In the genomic region with DNA sequence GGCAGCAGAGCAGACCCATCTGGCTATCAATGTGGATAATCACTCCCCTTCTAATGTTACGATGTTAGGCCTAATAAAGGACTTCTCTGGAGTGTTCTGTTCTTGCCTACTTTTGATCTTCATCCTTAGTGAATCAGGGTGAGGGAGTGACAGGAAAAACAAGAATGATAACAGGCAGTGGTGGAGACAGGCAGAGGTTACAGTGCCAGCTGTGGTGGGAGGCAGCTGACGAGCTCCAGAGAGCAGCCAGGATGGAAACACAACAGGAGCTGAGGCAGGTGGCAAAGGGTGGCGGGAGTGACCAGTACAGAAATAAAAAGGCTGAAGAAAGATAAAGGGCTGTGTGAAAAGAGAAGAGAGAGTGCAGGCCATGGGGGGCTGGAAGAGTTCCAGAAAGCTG, we compare ENCODE assay signal across 29 mouse cellular contexts. TPM values are rescaled to one million over a fixed set of nuclear protein-coding genes. Genes with fewer than 3 reads are reported as not detected.
A peak's percentile ranks its signal among the peaks of the same experiment; 100 is the strongest.
DNase-seq lines count a peak whose midpoint lies in the region; ATAC-seq and TF ChIP-seq lines count a peak whose summit lies in the region.
"Had no signal": no experiment of that assay in that cellular context is flagged by ENCODE, and none has a peak within 500 bp of the region (broad histone marks: within the 10 kb centered on the region; RNA-seq: fewer than 3 reads in every experiment).

No protein-coding gene starts in this region.

- no peaks in the 10 kb centered on the region for H3K36me3 ChIP-seq in heart, embryonic 13.5 days
- H3K36me3 ChIP-seq in hindbrain, embryonic 13.5 days: no peaks in the 10 kb centered on the region
- H3K36me3 ChIP-seq in hindbrain, embryonic 12.5 days: no peaks in the 10 kb centered on the region
- H3K36me3 ChIP-seq: hindbrain, embryonic 15.5 days; limb, embryonic 13.5 days; lung, embryonic 15.5 days; midbrain, embryonic 10.5 days; midbrain, embryonic 15.5 days; neural tube, embryonic 15.5 days; stomach, embryonic 15.5 days had no signal

- H3K9ac ChIP-seq in heart, embryonic 13.5 days: no peak overlapping the region
- 0 out of 2 replicates have a peak overlapping the region, but pooled peaks have one; percentile 13 for H3K9ac ChIP-seq in hindbrain, embryonic 13.5 days
- no peak overlapping the region for H3K9ac ChIP-seq in hindbrain, embryonic 12.5 days
- H3K9ac ChIP-seq: hindbrain, embryonic 15.5 days; limb, embryonic 13.5 days; lung, embryonic 15.5 days; midbrain, embryonic 15.5 days; neural tube, embryonic 15.5 days; stomach, embryonic 15.5 days had no signal

- no peak for TF ChIP-seq POLR2A in brain, embryonic 14.5 days (IDR thresholded peaks at IDR 0.05; ENCODE audit: borderline replicate concordance, extremely low read depth, insufficient read depth, insufficient read length, poor library complexity, severe bottlenecking)

- H3K4me3 ChIP-seq in heart, embryonic 13.5 days: no peak overlapping the region
- no peak overlapping the region for H3K4me3 ChIP-seq in hindbrain, embryonic 13.5 days
- no peak overlapping the region for H3K4me3 ChIP-seq in hindbrain, embryonic 12.5 days
- H3K4me3 ChIP-seq: hindbrain, embryonic 15.5 days; limb, embryonic 13.5 days; lung, embryonic 15.5 days; midbrain, embryonic 10.5 days; midbrain, embryonic 15.5 days; neural tube, embryonic 15.5 days; stomach, embryonic 15.5 days had no signal

- intact Hi-C loops in heart, postnatal 14 days (cut with DNase I): no loop called here

- H3K27me3 ChIP-seq in heart, embryonic 13.5 days (replicated peaks): no peaks in the 10 kb centered on the region
- H3K27me3 ChIP-seq in hindbrain, embryonic 13.5 days: no peaks in the 10 kb centered on the region
- H3K27me3 ChIP-seq in hindbrain, embryonic 12.5 days: no peaks in the 10 kb centered on the region
- H3K27me3 ChIP-seq: hindbrain, embryonic 15.5 days; limb, embryonic 13.5 days; lung, embryonic 15.5 days; midbrain, embryonic 15.5 days; neural tube, embryonic 15.5 days; stomach, embryonic 15.5 days had no signal

- H3K4me1 ChIP-seq in heart, embryonic 13.5 days: peaks cover 35% of the 10 kb centered on the region
- H3K4me1 ChIP-seq in hindbrain, embryonic 13.5 days (replicated peaks): no peaks in the 10 kb centered on the region
- no peaks in the 10 kb centered on the region for H3K4me1 ChIP-seq in hindbrain, embryonic 12.5 days
- H3K4me1 ChIP-seq: hindbrain, embryonic 15.5 days; limb, embryonic 13.5 days; lung, embryonic 15.5 days; midbrain, embryonic 10.5 days; midbrain, embryonic 15.5 days; neural tube, embryonic 15.5 days; stomach, embryonic 15.5 days had no signal

- ATAC-seq in heart, embryonic 13.5 days (ENCODE audit: extremely low read depth, insufficient number of reproducible peaks, low FRiP score, low TSS enrichment): peak; percentile 73; the same call in 1 of the 2 replicates
- ATAC-seq in hindbrain, embryonic 13.5 days (ENCODE audit: low FRiP score): no peak
- ATAC-seq in hindbrain, embryonic 12.5 days (ENCODE audit: low FRiP score): no peak
- ATAC-seq: forebrain, embryonic 14.5 days; inflammation-experienced regulatory T-cells, adult 6 months; midbrain, embryonic 15.5 days had no signal

- WGBS in heart, embryonic 13.5 days: 13% methylated on average over 3 of the region's 3 CpGs
- 67% methylated on average over 3 of the region's 3 CpGs for WGBS in hindbrain, embryonic 13.5 days
- WGBS in hindbrain, embryonic 12.5 days: 67% methylated on average over 3 of the region's 3 CpGs

- no peak for TF ChIP-seq CTCF in brain, embryonic 14.5 days (IDR thresholded peaks at IDR 0.05; ENCODE audit: borderline replicate concordance, extremely low read depth, insufficient read depth, insufficient read length)

- no peak overlapping the region for H3K4me2 ChIP-seq in heart, embryonic 13.5 days
- no peak overlapping the region for H3K4me2 ChIP-seq in hindbrain, embryonic 13.5 days
- H3K4me2 ChIP-seq in hindbrain, embryonic 12.5 days (replicated peaks): no peak overlapping the region
- H3K4me2 ChIP-seq: hindbrain, embryonic 15.5 days; limb, embryonic 13.5 days; liver, embryonic 11.5 days; lung, embryonic 15.5 days; midbrain, embryonic 15.5 days; neural tube, embryonic 15.5 days; stomach, embryonic 15.5 days had no signal

- H3K9me3 ChIP-seq in heart, embryonic 13.5 days: no peaks in the 10 kb centered on the region
- H3K9me3 ChIP-seq in hindbrain, embryonic 13.5 days: no peaks in the 10 kb centered on the region
- H3K9me3 ChIP-seq in hindbrain, embryonic 12.5 days (replicated peaks): no peaks in the 10 kb centered on the region
- H3K9me3 ChIP-seq: hindbrain, embryonic 15.5 days; limb, embryonic 13.5 days; lung, embryonic 15.5 days; midbrain, embryonic 10.5 days; midbrain, embryonic 15.5 days; neural tube, embryonic 15.5 days; stomach, embryonic 15.5 days had no signal

- peak overlapping the region; percentile 80 for H3K27ac ChIP-seq in heart, embryonic 13.5 days (replicated peaks)
- H3K27ac ChIP-seq in hindbrain, embryonic 13.5 days: no peak overlapping the region
- H3K27ac ChIP-seq in hindbrain, embryonic 12.5 days: no peak overlapping the region
- H3K27ac ChIP-seq: hindbrain, embryonic 15.5 days; limb, embryonic 13.5 days; lung, embryonic 15.5 days; midbrain, embryonic 10.5 days; midbrain, embryonic 15.5 days; neural tube, embryonic 15.5 days; stomach, embryonic 15.5 days had no signal

- DNase-seq in heart, postnatal 14 days: no peak
- peak; percentile 48 for DNase-seq in MN1 (ENCODE audit: low spot score)
- DNase-seq in brain, embryonic 14.5 days (ENCODE audit: low read depth): peak; percentile 16
- DNase-seq: adrenal gland, adult 8-10 months; B cell, adult 2 months; cerebellum, adult 11 months; cerebellum, adult 9-10 months; cerebellum, postnatal 36 days; gastrocnemius, postnatal 25 days; kidney, adult 11 months; kidney, postnatal 36 days; retina, postnatal 1 day; right cerebral cortex, postnatal 14 days had no signal

RNA-seq across cellular contexts. Expression of gene Dld, which starts 15.2 kb away (rescaled TPM):
- polyA plus RNA-seq in heart, embryonic 13.5 days (2015; fragmentation: Nextera tagmentation; extraction: Ambion mirVana): 179 and 190 TPM in 2 replicates
- 100 to 1,000 TPM; 382 to 401 TPM for total RNA-seq in heart, postnatal 14 days (2021)
- 128 and 130 TPM in 2 replicates for polyA plus RNA-seq in hindbrain, embryonic 13.5 days (2015; fragmentation: Nextera tagmentation; extraction: Ambion mirVana)
- 139 and 153 TPM in 2 replicates for polyA plus RNA-seq in hindbrain, embryonic 12.5 days (2016; fragmentation: Nextera tagmentation; extraction: Ambion mirVana)
- 58.1 and 62.7 TPM in 2 replicates for polyA plus RNA-seq in brain, embryonic 14.5 days (2012; rRNA removed)

RNA-seq across cellular contexts. Expression of gene Slc26a3, which starts 24.2 kb away (rescaled TPM):
- polyA plus RNA-seq in heart, embryonic 13.5 days (2015; fragmentation: Nextera tagmentation; extraction: Ambion mirVana): not detected in 2 replicates
- 1 to 10 TPM; 1.1 to 2.0 TPM for total RNA-seq in heart, postnatal 14 days (2021)
- polyA plus RNA-seq in hindbrain, embryonic 13.5 days (2015; fragmentation: Nextera tagmentation; extraction: Ambion mirVana): not detected in 2 replicates
- not detected in 2 replicates for polyA plus RNA-seq in hindbrain, embryonic 12.5 days (2016; fragmentation: Nextera tagmentation; extraction: Ambion mirVana)
- 0.05 and 0.10 TPM in 2 replicates for polyA plus RNA-seq in brain, embryonic 14.5 days (2012; rRNA removed)
- total RNA-seq: gastrocnemius, adult 18-20 months; gastrocnemius, postnatal 25 days; megakaryocyte progenitor cell, adult 5-6 weeks had no signal
- polyA plus RNA-seq: embryonic facial prominence, embryonic 11.5 days; hindbrain, embryonic 15.5 days; inflammation-experienced regulatory T-cells, adult 6 months; liver, embryonic 11.5 days; lung, embryonic 15.5 days had no signal

Comparison
In these comparisons a context has a peak if more than half of its experiments do, and no peak if none do; other contexts are left out.
1. DNase-seq: peak in MN1 (single experiment) and brain, embryonic 14.5 days (single experiment); none in heart, postnatal 14 days (0 of 2).